Mouse (Mus musculus): Measurements from ENCODE around the gene Cdk9. TPM values are rescaled to one million over a fixed set of nuclear protein-coding genes. Genes with fewer than 3 reads are reported as not detected.

The Cdk9 gene
- polyA plus RNA-seq, 1 experiment: 76.6 TPM

DNA sequence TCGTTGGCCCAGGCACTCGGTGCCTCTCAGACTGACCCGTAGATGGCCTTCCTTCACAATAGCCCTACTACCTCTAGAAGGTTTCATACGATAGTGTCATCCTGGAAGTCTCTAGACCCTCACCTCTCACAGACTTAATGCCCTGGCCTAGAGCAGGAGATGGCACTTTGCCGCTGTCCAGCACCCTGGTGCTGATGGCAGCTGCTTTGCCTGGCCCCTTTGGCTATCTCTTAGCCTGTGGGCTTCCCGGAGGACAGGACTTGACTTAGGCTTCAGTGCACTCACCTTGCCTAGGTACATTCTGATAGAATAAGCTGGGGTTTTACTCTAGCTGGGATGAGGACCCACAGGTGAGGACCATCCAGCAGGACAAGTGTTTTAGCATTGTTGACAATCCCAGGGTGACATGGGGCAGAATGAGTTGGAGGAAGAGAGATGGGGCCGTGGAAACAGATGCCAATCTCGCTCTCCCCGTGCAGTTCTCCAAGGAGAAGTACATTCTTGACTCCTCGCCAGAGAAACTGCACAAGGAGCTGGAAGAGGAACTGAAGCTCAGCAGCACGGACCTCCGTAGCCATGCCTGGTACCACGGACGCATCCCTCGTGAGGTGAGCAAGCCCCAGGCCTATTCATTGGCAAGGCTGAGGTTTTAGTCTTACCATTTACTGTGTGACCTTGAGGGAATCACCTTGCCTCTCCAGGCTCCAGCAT is 31.6 kb upstream of the Cdk9 start:
- Histone ChIP-seq H3K4me3 (no peak overlapping the region), H3K79me2 (ENCODE audit: control insufficient read depth, insufficient read depth) (no peaks in the 10 kb centered on the region), H3K27me3 (ENCODE audit: control insufficient read depth, insufficient read depth, insufficient read length) (peaks cover 25% of the 10 kb centered on the region), H3ac (ENCODE audit: control insufficient read depth, insufficient read length) (no peak overlapping the region), H3K4me2 (ENCODE audit: low read depth) (no peak overlapping the region), H3K36me3 (ENCODE audit: control insufficient read depth, insufficient read depth) (no peaks in the 10 kb centered on the region)
- TF ChIP-seq POLR2AphosphoS2 (IDR thresholded peaks at IDR 0.05; ENCODE audit: insufficient read length, low read depth): no peak
- TF ChIP-seq REST (IDR thresholded peaks at IDR 0.05; ENCODE audit: insufficient read depth, insufficient read length): peak; percentile 92
- peak in 1 of 3 experiments; percentile 27 for TF ChIP-seq MYOG (IDR thresholded peaks at IDR 0.05; ENCODE audit: control insufficient read depth in 1 of 3, insufficient read depth in 1 of 3, insufficient read length in 2 of 3, low read depth in 2 of 3)

DNA sequence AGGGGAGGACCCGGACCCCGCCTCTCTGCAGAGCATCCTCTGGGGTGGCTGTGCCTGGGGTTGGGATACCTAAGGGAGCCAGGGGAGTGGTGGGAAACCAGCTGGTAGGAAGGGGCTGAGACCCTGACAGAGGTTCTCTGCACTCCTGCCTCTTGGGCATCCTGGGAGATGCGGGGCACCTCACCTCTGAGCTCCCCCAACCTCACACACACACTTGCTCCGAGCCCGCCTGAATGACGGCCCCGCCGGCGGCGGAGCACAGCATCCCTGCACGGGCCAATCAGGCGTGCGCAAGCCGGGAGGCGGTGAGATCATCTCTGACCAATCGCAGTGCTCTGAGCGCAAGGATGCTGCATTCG is 29.3 kb upstream of the Cdk9 start:
- Histone ChIP-seq H3ac (ENCODE audit: control insufficient read depth, insufficient read length) (no peak overlapping the region), H3K79me2 (ENCODE audit: control insufficient read depth, insufficient read depth) (no peaks in the 10 kb centered on the region), H3K4me2 (ENCODE audit: low read depth) (no peak overlapping the region), H3K36me3 (ENCODE audit: control insufficient read depth, insufficient read depth) (no peaks in the 10 kb centered on the region), H3K4me3 (no peak overlapping the region), H3K27me3 (ENCODE audit: control insufficient read depth, insufficient read depth, insufficient read length) (peaks cover 25% of the 10 kb centered on the region)
- TF ChIP-seq MYOG (IDR thresholded peaks at IDR 0.05; ENCODE audit: control insufficient read depth in 1 of 3, insufficient read depth in 1 of 3, insufficient read length in 2 of 3, low read depth in 2 of 3) (no peak), POLR2AphosphoS2 (IDR thresholded peaks at IDR 0.05; ENCODE audit: insufficient read length, low read depth) (no peak), USF1 (IDR thresholded peaks at IDR 0.05; ENCODE audit: low read depth) (no peak), SRF (IDR thresholded peaks at IDR 0.05; ENCODE audit: control insufficient read depth, insufficient read length, low read depth) (no peak), CEBPB (IDR thresholded peaks at IDR 0.05; ENCODE audit: insufficient read depth, poor library complexity, severe bottlenecking) (no peak), REST (IDR thresholded peaks at IDR 0.05; ENCODE audit: insufficient read depth, insufficient read length) (no peak), POLR2A (IDR thresholded peaks at IDR 0.05; ENCODE audit: insufficient read length, low read depth) (no peak), MYOD1 (IDR thresholded peaks at IDR 0.05; ENCODE audit: control insufficient read depth in 1 of 3, insufficient read length in 2 of 3, low read depth in 2 of 3) (no peak), TCF12 (IDR thresholded peaks at IDR 0.05; ENCODE audit: insufficient read depth, poor library complexity, severe bottlenecking) (no peak), MAX (IDR thresholded peaks at IDR 0.05; ENCODE audit: low read depth) (no peak), E2F4 (IDR thresholded peaks at IDR 0.05; ENCODE audit: insufficient read depth) (no peak), TCF3 (IDR thresholded peaks at IDR 0.05; ENCODE audit: insufficient read length, low read depth) (no peak)

DNA sequence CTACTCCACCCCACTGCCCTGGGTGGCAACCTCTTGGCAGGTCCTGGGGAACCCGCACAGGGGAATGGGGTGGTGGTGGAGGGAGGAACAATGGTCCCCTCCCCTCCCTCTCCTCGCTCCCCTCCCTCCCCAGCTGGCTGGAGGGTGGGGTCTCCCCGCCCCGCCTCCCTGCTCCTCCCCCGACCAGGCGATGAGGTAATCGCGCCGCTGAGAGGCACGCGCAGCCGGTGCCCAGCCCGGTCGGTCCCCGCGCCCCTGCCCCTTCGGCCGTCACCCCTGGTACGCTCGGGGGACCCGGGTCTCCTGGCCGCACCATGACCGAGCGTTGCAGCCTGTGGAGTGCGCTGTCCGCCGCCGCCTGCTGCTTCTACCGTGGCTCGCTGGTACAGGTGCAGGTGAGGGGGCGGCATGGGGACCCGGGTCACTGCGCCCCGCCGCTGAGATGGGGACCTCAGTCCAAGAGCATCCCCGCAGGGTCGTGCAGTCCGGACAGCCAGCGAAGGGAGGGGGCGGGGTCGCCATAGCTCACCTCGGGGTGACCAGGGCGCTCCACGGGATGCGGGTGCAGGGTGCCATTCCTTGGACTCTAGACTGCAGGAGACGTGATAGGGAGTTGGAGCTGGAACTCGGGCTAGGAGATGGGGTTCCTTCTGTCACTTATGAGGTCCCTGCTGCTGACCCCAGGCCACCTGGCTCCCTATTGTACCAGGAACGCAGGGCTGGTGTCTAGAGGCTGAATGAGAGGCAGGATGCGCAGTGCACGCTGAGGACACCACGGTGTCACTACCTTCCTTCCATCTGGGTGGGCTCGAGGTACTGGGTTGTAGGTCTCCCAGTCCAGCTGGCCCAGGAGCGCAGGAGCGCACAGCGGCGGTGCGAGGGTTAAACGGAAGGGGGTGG is 28.6 kb upstream of the Cdk9 start:
- no peaks in the 10 kb centered on the region for H3K79me2 ChIP-seq (ENCODE audit: control insufficient read depth, insufficient read depth)
- H3ac ChIP-seq (ENCODE audit: control insufficient read depth, insufficient read length): no peak overlapping the region
- H3K4me2 ChIP-seq (ENCODE audit: low read depth): no peak overlapping the region
- no peak overlapping the region for H3K4me3 ChIP-seq
- H3K27me3 ChIP-seq (ENCODE audit: control insufficient read depth, insufficient read depth, insufficient read length): peaks cover 25% of the 10 kb centered on the region
- TF ChIP-seq CEBPB (IDR thresholded peaks at IDR 0.05; ENCODE audit: insufficient read depth, poor library complexity, severe bottlenecking) (no peak), TCF12 (IDR thresholded peaks at IDR 0.05; ENCODE audit: insufficient read depth, poor library complexity, severe bottlenecking) (no peak), POLR2AphosphoS2 (IDR thresholded peaks at IDR 0.05; ENCODE audit: insufficient read length, low read depth) (no peak), USF1 (IDR thresholded peaks at IDR 0.05; ENCODE audit: low read depth) (no peak), E2F4 (IDR thresholded peaks at IDR 0.05; ENCODE audit: insufficient read depth) (no peak), MYOG (IDR thresholded peaks at IDR 0.05; ENCODE audit: control insufficient read depth in 1 of 3, insufficient read depth in 1 of 3, insufficient read length in 2 of 3, low read depth in 2 of 3) (no peak), TCF3 (IDR thresholded peaks at IDR 0.05; ENCODE audit: insufficient read length, low read depth) (no peak)
- H3K36me3 ChIP-seq (ENCODE audit: control insufficient read depth, insufficient read depth): no peaks in the 10 kb centered on the region

DNA sequence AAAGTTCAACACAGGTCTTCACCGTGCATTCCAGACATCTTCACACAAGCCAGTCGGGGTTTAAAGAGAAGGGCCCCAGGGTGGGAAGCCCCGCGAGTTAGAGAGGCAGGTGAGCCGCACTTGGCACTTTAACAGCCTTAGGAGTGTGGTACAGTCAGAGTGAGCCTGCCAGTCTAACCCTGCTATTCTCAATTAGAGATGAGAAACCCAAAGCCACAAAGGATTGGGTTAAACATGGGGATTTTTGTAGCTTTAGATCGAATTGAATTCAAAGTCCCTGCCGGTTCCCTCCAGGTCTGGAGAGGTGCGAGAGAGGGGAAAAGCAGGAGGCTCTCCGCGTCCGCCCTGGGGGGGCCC is 28.0 kb upstream of the Cdk9 start, which contains the start of gene 6330409D20Rik:
TSS of gene 6330409D20Rik (minus strand) at position 101 of the 357 bp plus-strand sequence.
- Histone ChIP-seq H3K27me3 (ENCODE audit: control insufficient read depth, insufficient read depth, insufficient read length) (peaks cover 23% of the 10 kb centered on the region), H3K4me2 (ENCODE audit: low read depth) (no peak within 1 kb of the TSS), H3K4me3 (no peak within 1 kb of the TSS), H3K36me3 (ENCODE audit: control insufficient read depth, insufficient read depth) (no peaks in the 10 kb centered on the region), H3K79me2 (ENCODE audit: control insufficient read depth, insufficient read depth) (no peaks in the 10 kb centered on the region), H3ac (ENCODE audit: control insufficient read depth, insufficient read length) (no peak within 1 kb of the TSS)
- no peak for TF ChIP-seq MYOG (IDR thresholded peaks at IDR 0.05; ENCODE audit: control insufficient read depth in 1 of 3, insufficient read depth in 1 of 3, insufficient read length in 2 of 3, low read depth in 2 of 3)
- TF ChIP-seq MAX (IDR thresholded peaks at IDR 0.05; ENCODE audit: low read depth): no peak
- TF ChIP-seq CEBPB (IDR thresholded peaks at IDR 0.05; ENCODE audit: insufficient read depth, poor library complexity, severe bottlenecking): no peak
- no peak for TF ChIP-seq E2F4 (IDR thresholded peaks at IDR 0.05; ENCODE audit: insufficient read depth)
- TF ChIP-seq SRF (IDR thresholded peaks at IDR 0.05; ENCODE audit: control insufficient read depth, insufficient read length, low read depth): no peak
- no peak for TF ChIP-seq TCF12 (IDR thresholded peaks at IDR 0.05; ENCODE audit: insufficient read depth, poor library complexity, severe bottlenecking)
- no peak for TF ChIP-seq USF1 (IDR thresholded peaks at IDR 0.05; ENCODE audit: low read depth)
- TF ChIP-seq POLR2A (IDR thresholded peaks at IDR 0.05; ENCODE audit: insufficient read length, low read depth): no peak
- TF ChIP-seq MYOD1 (IDR thresholded peaks at IDR 0.05; ENCODE audit: control insufficient read depth in 1 of 3, insufficient read length in 2 of 3, low read depth in 2 of 3): no peak
- no peak for TF ChIP-seq TCF3 (IDR thresholded peaks at IDR 0.05; ENCODE audit: insufficient read length, low read depth)
- TF ChIP-seq REST (IDR thresholded peaks at IDR 0.05; ENCODE audit: insufficient read depth, insufficient read length): no peak
- TF ChIP-seq POLR2AphosphoS2 (IDR thresholded peaks at IDR 0.05; ENCODE audit: insufficient read length, low read depth): no peak
